In the genomic region with DNA sequence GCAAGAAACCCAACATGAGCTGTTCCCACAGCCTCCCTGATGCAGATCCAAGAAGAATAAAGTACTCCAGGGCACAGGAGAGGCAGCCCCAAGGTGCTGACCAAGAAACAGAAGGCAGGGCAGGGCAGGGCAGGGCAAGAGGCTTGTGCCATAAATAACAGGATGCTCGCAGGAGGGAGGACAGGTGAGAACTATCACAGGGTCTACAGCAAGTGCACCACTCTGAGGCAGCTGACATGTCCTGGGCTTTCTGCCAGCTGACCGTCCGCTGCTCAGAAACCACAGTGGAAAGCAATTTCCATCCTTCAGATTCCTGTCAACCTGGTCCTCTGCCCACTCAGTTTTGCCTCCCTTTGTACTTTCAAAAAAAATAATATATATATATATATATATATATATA, we compare ENCODE assay signal across 18 mouse cellular contexts.
DNase-seq lines count a peak whose midpoint lies in the region; ATAC-seq and TF ChIP-seq lines count a peak whose summit lies in the region.
"Had no signal": no experiment of that assay in that cellular context is flagged by ENCODE, and none has a peak within 500 bp of the region (broad histone marks: within the 10 kb centered on the region; RNA-seq: fewer than 3 reads in every experiment).

No protein-coding gene starts in this region.

- ATAC-seq in heart, embryonic 12.5 days (ENCODE audit: insufficient number of reproducible peaks, low FRiP score): peak; percentile 77
- peak; percentile 49; the same call in 1 of the 2 replicates for ATAC-seq in kidney, postnatal 0 days (replicated peaks; ENCODE audit: low FRiP score, low read depth)
- 0 out of 2 replicates have a peak, but pooled peaks have one; percentile 25 for ATAC-seq in megakaryocyte, adult 5-6 weeks (ENCODE audit: poor library complexity, severe bottlenecking)
- ATAC-seq: lung, postnatal 0 days had no signal

- TF ChIP-seq CTCF in kidney, postnatal 0 days (IDR thresholded peaks at IDR 0.05; ENCODE audit: low read depth): no peak

- H3K9me3 ChIP-seq in heart, embryonic 12.5 days (replicated peaks): no peaks in the 10 kb centered on the region
- H3K9me3 ChIP-seq in kidney, postnatal 0 days (replicated peaks; ENCODE audit: low read length): no peaks in the 10 kb centered on the region
- H3K9me3 ChIP-seq: embryonic facial prominence, embryonic 13.5 days; forebrain, embryonic 12.5 days; limb, embryonic 15.5 days had no signal

- 0 out of 2 replicates have a peak overlapping the region, but pooled peaks have one; percentile 68 for H3K27ac ChIP-seq in heart, embryonic 12.5 days (ENCODE audit: poor library complexity, severe bottlenecking)
- H3K27ac ChIP-seq in kidney, postnatal 0 days: no peak overlapping the region
- H3K27ac ChIP-seq: embryonic facial prominence, embryonic 13.5 days; forebrain, embryonic 12.5 days; gastrocnemius, adult 2 months; hindbrain, embryonic 14.5 days; left cerebral cortex, adult 2 months; limb, embryonic 15.5 days had no signal

- H3K27me3 ChIP-seq in heart, embryonic 12.5 days (replicated peaks): no peaks in the 10 kb centered on the region
- H3K27me3 ChIP-seq in kidney, postnatal 0 days (ENCODE audit: insufficient read depth, low read length): no peaks in the 10 kb centered on the region
- H3K27me3 ChIP-seq: CH12.LX; embryonic facial prominence, embryonic 13.5 days; forebrain, embryonic 12.5 days; limb, embryonic 15.5 days had no signal

- no peak for DNase-seq in heart, adult 18-20 months
- DNase-seq in kidney, postnatal 0 days (ENCODE audit: low spot score): peak; percentile 65
- no peak for DNase-seq in kidney, adult 18-20 months
- peak; percentile 19 to 38 for DNase-seq in heart, postnatal 10 days
- no peak for DNase-seq in testis, postnatal 14 days (ENCODE audit: low spot score)
- DNase-seq: adrenal gland, adult 8-10 months; gastrocnemius, adult 2 months; right cerebral cortex, postnatal 25 days; thymus, postnatal 4 days had no signal

- no peaks in the 10 kb centered on the region for H3K36me3 ChIP-seq in heart, embryonic 12.5 days
- H3K36me3 ChIP-seq in kidney, postnatal 0 days (ENCODE audit: insufficient read depth, low read length): no peaks in the 10 kb centered on the region
- H3K36me3 ChIP-seq: embryonic facial prominence, embryonic 13.5 days; forebrain, embryonic 12.5 days; limb, embryonic 15.5 days had no signal

- 19% methylated on average over 3 of the region's 3 CpGs for WGBS in heart, embryonic 12.5 days
- 11% methylated on average over 3 of the region's 3 CpGs for WGBS in kidney, postnatal 0 days

- no peak overlapping the region for H3K4me3 ChIP-seq in heart, embryonic 12.5 days
- H3K4me3 ChIP-seq in kidney, postnatal 0 days (replicated peaks; ENCODE audit: low read depth, low read length): no peak overlapping the region
- H3K4me3 ChIP-seq: embryonic facial prominence, embryonic 13.5 days; forebrain, embryonic 12.5 days; gastrocnemius, adult 2 months; left cerebral cortex, adult 2 months; limb, embryonic 15.5 days had no signal

- H3K9ac ChIP-seq in heart, embryonic 12.5 days: no peak overlapping the region
- no peak overlapping the region for H3K9ac ChIP-seq in kidney, postnatal 0 days (ENCODE audit: low read depth, low read length)
- H3K9ac ChIP-seq: embryonic facial prominence, embryonic 13.5 days; forebrain, embryonic 12.5 days; hindbrain, embryonic 14.5 days; limb, embryonic 15.5 days had no signal

- no peak overlapping the region for H3K4me2 ChIP-seq in heart, embryonic 12.5 days
- H3K4me2 ChIP-seq in kidney, postnatal 0 days (ENCODE audit: low read length): no peak overlapping the region
- H3K4me2 ChIP-seq: embryonic facial prominence, embryonic 13.5 days; forebrain, embryonic 12.5 days; hindbrain, embryonic 14.5 days; limb, embryonic 15.5 days had no signal

- peaks cover 15% of the 10 kb centered on the region for H3K4me1 ChIP-seq in heart, embryonic 12.5 days (replicated peaks)
- no peaks in the 10 kb centered on the region for H3K4me1 ChIP-seq in kidney, postnatal 0 days (replicated peaks; ENCODE audit: insufficient read depth, low read length)
- H3K4me1 ChIP-seq: embryonic facial prominence, embryonic 13.5 days; forebrain, embryonic 12.5 days; limb, embryonic 15.5 days had no signal

- intact Hi-C loops in heart, postnatal 10 days (cut with DNase I): no loop called here

Comparison
In these comparisons a context has a peak if more than half of its experiments do, and no peak if none do; other contexts are left out.
1. DNase-seq: peak in kidney, postnatal 0 days (single experiment) and heart, postnatal 10 days (2 of 2); none in heart, adult 18-20 months (0 of 2), kidney, adult 18-20 months (single experiment) and testis, postnatal 14 days (single experiment).
2. ATAC-seq: peak in every context shown above with its lines; median percentile 77 in heart, embryonic 12.5 days; 49 in kidney, postnatal 0 days; 25 in megakaryocyte, adult 5-6 weeks.